Mouse (Mus musculus) heart, postnatal 4 days (tissue): ENCODE measurements around the gene Gapvd1. TPM values are rescaled to one million over a fixed set of nuclear protein-coding genes. Genes with fewer than 3 reads are reported as not detected.
"Not testable (repeated sequence)": the region's sequence is repeated elsewhere in the genome, so short reads cannot be mapped to it uniquely, and the experiment has no call there.

Source experiments
- DNase-seq: peaks from one replicate; pipeline ENCODE4 v3.0.0; 2021
- total RNA-seq, 2 experiments: library from RNA; stranded (reverse); gene quantifications; 2 replicates each; pipeline ENCODE4 v1.2.3; 2021

The Gapvd1 gene
- total RNA-seq, result 10 to 100 TPM; 53.5 to 59.8 TPM

DNA sequence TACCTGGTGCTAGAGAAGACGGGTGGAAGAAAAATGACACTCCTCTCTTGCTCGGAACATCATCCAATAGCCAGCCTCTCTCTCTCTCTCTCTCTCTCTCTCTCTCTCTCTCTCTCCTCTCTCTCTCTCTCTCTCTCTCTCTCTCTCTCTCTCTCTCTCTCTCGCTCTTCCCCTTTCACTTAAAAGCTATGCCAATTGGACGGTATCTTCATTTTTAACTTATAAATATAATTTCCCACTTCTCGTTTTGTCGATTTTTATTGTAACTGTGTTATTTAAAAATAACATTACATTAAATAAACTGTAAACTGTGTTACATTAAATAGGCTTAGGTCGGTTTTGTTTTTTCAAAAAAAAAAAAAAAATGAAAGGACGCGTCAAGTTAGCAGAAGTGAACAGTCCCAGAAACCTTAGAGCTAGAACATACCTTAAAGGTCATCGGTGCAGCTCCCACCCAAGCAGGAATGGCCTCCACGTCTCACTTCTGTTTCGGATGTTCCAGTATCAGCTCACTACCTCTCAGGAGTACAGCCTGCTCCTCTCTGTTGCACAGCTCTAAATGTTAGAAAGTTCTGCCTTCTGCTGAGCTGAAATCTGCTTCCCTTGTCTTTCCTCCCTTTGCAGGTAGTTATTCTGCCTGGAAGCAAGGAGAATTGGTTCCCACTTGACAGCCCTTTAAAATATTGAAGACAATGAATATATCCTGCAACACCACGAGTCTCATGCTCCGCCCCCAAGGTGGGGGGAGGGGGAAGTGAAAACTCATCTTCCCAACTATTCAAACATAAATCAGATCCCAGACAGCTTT is at the start of gene Gapvd1:
Gapvd1 (minus strand) TSS at position 682 of the 808 bp plus-strand sequence.
- peak; percentile 24 for DNase-seq

DNA sequence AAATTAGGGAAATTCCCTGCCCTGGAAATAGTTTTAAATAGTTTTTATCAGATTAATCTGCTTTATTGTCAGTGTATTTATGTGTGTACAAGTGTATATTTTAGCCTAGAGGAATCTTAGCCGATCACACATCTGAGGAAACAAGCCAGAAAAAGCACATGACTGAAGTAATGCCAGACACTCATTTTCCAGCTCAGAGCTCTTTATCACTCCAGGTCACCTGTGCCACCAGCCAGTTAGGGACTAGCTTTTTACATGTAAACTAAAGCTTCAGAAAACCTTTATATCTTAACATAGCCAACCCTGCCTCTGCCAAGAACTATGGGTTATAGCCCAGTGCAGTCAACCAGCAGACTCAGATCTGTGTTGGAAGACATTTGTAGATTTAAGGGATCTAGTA is 49.8 kb upstream of the Gapvd1 start:
- DNase-seq, result no peak

DNA sequence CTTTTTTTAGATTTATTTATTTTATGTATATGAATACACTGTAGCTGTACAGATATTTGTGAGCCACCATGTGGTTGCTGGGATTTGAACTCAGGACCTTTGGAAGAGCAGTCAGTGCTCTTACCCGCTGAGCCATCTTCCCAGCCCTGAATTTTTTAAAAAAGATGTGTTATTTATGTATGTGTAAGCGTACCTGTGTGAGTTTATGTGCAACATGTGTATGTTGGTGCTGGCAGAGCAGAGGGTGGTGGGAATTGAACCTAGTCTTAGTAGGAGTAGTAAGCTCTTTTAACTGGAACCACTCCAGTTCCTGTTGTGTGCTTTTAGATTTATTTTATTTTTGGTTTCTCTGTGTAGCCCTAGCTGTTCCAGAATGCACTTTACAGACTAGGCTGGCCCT is 49.1 kb upstream of the Gapvd1 start:
- no peak for DNase-seq

DNA sequence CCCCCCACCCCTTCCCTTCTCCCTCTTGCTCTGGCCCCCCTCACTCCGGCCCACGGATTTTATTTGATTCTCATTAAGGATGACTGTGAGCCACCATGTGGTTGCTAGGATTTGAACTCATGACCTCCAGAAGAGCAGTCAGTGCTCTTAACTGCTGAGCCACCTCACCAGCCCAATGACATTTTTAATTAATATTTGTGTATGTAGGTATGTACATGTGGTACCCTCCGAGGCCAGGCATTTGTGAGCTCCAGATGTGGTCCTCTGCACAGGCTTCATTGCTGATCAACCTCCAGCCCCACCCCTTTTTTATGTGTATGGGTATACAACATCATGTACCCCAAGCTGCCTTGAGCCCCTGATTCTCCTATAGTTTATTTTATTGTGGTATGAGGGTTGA is 48.7 kb upstream of the Gapvd1 start:
- DNase-seq, result no peak

GRCm38 (mm10) chr2:34802565-34803245 is 47.7 kb upstream of the Gapvd1 start:
- peak; percentile 66 for DNase-seq

DNA sequence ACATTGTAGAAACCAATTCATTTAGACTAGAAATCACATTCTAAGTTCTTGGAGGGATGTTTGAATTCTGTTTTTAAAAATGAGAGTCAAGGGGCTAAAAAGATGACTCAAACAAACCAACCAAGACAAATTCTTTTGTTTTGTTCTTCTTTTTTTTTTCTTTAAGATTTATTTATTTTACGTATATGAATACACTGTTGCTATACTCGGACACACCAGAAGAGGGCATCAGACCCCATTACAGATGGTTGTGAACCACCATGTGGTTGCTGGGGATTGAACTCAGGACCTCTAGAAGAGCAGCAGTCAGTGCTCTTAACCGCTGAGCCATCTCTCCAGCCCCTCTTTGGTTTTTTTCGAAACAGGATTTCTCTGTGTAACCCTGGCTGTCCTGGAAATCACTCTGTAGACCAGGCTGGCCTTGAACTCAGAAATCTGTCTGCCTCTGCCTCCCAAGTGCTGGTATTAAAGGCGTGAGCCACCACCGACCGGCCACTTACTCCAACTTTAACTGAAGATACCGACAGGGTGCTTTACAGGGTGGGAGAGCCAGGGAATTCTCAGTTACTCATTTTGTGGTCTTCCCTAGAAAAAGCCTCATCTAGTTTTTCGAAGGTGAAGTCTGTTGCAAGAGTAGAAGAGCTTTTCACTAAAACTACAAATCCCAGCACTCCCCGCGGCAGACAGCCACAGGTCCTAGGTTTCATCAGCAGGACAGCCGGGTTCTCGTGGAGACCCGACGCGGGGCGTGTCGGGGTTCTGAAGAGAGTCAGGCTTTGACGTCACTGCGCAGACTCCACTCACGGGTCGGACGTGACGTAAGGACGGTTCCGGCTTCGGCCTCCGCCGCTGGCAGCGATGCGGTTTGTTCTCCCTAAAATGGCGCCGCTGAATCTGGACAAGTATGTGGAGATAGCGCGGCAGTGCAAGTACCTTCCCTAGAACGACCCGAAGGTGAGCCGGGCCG is 46.8 kb upstream of the Gapvd1 start:
- peak; percentile 97 for DNase-seq

DNA sequence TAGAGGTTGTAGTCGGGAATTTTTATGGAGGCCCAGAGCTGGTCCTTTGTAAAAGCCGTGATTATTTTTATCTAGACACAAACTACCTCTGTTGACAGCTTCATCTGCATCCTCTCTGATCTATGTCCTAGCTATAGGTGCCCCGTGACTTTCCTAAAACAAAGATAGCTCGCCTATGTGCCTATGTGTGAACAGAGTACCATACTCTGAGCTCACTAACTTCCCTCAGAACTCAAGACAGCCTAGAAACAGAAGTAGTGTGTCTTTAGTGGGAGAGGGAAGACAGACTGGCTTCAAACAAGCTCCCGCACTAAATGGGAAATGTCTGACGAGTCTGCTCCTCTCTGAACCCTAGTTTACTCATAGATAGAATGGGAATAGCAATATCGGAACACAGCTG is 45.3 kb upstream of the Gapvd1 start:
- DNase-seq, result no peak

DNA sequence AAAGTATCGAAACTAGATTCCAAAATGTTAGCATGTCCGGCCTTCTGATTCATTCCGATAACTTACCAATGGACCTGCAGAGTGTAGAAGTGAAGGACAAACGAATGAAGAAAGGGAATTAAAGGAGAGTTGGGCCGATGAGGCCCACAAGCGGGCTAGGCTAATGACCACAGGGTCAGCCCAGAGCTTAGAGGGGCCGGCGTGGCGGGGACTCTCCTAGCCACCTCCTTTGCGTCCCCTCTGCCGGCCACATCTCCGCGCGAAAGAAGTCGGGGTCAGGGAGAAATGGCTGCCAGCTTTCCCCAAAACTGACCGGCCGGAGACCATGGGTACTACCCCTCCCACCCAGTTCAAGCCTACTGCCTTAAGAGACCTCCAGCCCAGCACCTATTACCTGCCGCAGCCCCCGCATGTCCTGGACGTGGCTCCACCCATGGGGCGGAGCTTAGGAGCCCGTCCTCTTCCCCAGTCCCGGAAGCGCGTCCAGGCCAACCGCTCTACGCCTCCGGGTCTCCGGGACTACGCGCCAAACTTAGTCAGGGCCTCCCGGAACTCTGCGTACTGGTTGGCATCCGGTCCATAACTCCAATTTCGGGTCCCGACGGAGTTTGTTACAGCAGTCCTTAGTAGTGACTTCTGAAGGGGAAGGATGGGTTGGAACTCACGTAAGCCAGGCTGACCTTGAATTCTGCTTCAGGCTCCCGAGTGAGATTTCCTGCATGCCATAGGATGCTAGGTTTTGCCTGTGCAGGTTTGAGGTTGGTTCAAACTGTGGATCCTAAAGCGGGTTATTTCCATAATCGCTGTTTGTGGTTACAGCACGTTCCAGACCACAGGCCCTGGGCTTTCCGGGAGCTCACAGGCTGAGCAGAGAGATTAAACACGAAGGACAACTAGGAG is 44.6 kb upstream of the Gapvd1 start, which contains the start of gene Rabepk:
Rabepk (minus strand) TSS at position 556 of the 900 bp plus-strand sequence.
- DNase-seq, result peak; percentile 88

DNA sequence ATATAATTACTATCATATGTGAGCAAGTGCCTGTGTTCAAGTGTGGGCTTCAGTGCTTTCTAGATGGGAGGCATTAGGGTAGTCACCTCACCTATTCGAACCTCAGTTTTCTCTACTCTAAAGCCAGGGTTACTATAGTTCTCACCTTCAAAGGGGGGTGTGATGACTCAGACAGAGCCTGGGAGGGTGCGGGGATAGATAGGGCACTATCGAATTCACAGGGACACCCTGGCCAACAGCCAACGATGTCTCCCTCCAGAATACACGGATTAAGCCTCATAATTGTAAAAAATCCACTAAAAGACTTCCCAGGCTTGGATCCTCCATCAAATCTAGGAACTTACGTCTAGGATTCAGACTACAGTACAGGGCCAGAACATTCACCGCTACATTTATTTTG is 40.4 kb upstream of the Gapvd1 start:
- DNase-seq, result no peak

- no peak for DNase-seq
These were observed 39.5 kb upstream of the Gapvd1 start for GRCm38 (mm10) chr2:34794511-34794910.

GRCm38 (mm10) chr2:34792543-34792942 is 37.5 kb upstream of the Gapvd1 start:
- DNase-seq, result not testable (repeated sequence)

DNA sequence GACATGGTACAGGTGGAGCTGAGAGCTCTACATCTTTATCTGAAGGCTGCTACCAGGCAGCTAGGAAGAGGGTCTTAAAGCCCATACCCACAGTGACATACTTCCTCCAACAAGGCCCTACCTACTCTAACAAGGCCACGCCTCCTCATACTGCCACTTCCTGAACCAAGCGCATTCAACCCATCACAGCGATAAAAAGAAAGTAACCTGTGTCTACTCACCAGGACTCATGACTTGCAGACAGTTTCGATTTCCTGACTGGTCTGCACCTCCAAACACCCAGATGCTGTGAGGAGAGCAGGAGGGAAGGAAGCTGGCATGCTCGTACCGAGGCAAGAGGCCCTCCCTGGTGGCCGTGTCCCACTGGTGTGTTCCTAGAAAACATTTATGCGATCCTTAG is 35.2 kb upstream of the Gapvd1 start:
- no peak for DNase-seq

GRCm38 (mm10) chr2:34784085-34784484 is 29.1 kb upstream of the Gapvd1 start:
- peak; percentile 57 for DNase-seq

GRCm38 (mm10) chr2:34783064-34784020 is 28.3 kb upstream of the Gapvd1 start:
- peak; percentile 17 for DNase-seq

DNA sequence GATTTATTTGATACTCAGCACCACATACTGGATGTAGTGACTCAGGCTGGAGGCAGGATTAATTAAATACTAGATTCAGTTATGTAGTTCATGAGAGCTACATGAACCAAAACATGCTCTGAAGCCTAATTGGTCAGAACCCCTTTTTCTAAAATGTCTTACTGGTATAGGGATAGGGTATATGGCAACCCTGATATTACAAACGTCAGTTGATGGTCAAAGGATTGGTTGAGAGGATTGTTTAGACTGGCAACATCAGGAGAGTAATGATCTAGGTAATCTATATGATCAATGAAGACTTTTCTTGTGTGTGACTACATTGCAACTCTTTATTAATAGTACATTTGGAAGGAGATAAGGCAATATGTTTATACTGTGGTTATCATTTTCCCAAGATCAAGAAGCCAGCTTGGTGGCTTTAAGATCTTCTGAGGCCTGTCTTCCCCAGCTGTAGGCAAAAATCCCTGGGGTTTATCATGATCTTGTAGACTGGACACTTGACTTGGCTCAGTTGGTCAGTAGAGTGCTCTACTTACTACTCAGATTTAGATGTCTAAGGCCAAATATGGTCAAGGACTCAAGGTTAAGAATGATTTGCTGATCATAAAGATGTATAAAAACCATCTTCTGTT is 22.3 kb upstream of the Gapvd1 start:
- no peak for DNase-seq

DNA sequence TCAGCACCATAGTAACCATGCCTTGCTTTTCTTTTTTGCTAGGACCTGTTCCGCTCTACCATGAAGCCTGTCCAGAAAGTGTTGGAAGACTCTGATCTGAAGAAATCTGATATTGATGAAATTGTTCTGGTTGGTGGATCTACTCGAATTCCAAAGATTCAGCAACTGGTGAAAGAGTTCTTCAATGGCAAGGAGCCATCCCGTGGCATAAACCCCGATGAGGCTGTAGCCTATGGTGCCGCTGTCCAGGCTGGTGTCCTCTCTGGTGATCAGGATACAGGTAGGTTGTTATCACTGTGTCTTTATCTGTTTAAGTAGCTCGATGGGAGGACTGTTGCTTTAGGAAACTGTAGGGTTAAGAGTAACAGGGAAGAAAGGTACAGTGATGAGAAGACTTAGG is 19.5 kb upstream of the Gapvd1 start:
- DNase-seq, result no peak

- no peak for DNase-seq
These were observed 18.6 kb upstream of the Gapvd1 start for GRCm38 (mm10) chr2:34773673-34774072.

DNA sequence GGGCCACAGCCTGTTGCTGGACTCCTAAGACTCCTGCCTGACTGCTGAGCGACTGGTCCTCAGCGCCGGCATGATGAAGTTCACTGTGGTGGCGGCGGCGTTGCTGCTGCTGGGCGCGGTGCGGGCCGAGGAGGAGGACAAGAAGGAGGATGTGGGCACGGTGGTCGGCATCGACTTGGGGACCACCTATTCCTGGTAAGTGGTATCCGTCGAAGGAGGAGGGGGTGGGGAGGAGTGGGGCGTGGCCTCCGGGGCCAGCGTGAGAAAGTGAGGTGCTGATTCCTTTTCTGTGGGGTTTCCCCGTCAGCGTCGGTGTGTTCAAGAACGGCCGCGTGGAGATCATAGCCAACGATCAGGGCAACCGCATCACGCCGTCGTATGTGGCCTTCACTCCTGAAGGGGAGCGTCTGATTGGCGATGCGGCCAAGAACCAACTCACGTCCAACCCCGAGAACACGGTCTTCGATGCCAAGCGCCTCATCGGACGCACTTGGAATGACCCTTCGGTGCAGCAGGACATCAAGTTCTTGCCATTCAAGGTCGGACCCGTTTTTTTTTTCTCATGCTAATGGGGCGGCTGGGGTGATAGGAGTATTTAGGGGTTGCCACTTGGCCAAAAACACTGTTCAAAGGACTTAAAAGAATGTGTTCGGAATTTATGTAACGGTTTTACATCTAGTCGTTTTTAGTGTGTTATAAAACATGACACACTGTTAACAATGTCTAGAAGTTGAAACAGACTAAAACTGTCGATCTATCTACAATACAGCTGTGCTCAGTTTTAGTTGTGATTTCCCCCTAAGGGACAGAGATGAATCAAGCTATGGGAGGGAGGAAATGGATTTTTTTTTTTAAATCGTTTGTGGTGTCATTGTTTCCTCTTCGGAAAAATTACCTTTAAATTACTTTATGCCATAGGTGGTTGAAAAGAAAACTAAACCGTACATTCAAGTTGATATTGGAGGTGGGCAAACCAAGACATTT is 17.5 kb upstream of the Gapvd1 start:
- DNase-seq, result peak; percentile 55
